Mouse (Mus musculus) A20 (cell line): ENCODE measurements around the gene Olfr25.

Source experiments
- DNase-seq: peaks from one replicate; pipeline ENCODE4 v3.0.0-alpha.2; 2011; ENCODE audit warnings: low read depth, low spot score

Gene Olfr25

DNA sequence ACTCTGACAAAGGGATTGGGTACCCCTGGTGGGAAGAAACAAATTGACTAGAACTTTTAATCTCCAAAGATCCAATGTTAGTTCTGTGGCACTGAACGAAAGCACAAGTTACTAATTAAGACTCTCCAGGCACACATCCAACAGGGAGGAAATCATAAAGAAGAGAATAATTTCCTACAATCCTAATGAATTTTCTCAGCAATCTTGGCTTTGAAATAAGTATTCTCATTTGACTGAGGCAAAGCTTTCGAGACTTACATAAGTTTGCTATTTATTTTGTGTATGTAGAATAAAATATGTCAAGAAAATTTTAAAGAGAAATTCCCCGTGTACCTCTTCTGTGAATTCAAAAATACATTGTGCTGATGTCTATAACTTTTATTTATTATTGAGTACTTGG, at the start of gene Olfr25:
Gene Olfr25 (plus strand): TSS at position 301 of the 400 bp plus-strand sequence.
- DNase-seq, result no peak

DNA sequence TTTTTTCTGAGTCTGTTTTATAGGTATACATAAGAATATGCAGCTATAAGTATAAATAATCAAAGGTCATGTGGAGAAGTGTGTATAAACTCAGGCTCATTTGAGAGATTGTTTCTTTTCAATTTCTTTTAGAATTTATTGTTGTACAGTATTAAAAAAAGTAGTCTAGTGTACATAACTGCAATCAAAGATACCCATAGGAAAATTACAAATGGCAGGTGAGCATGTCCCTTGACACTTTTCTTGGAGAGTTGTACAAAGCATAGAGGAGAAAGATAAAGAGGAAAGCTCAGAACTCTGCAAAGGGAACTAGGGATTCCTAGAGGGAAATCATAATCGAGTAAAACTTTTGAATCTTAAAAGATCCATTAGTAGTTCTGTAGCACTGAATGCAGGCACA, 38.1 kb upstream of the Olfr25 start, which contains the start of gene Olfr896-ps1:
Gene Olfr896-ps1 (plus strand): TSS at position 301 of the 400 bp plus-strand sequence.
- no peak for DNase-seq

GRCm38 (mm10) chr9:38348111-38348510, 19.3 kb downstream of the Olfr25 start, which contains the start of gene Olfr898:
TSS of gene Olfr898 (plus strand) at chr9:38348411.
- no peak for DNase-seq

GRCm38 (mm10) chr9:38366596-38366995, 37.7 kb downstream of the Olfr25 start, which contains the start of gene Olfr250:
TSS of gene Olfr250 (plus strand) at chr9:38366896.
- DNase-seq, result no peak

DNA sequence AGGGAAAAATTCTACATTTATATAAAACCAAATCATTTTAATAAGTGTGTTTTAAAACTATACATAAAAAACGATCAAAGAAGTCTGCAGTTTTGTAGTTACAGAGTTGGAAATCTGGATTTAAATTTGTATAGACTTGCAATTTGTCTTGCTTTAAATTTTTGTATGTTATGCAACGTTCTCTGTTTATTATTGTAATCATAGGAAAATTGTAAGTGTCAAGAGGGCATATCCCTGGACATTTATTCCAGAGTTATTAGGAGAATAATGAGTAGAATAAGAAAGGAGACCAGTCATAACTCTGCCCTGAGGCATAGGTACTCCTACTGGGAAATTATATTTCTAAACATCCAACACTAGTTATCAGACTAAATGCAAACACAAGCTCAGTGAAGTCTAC, 47.9 kb downstream of the Olfr25 start, which contains the start of gene Olfr251:
Gene Olfr251 (plus strand): TSS at position 301 of the 400 bp plus-strand sequence.
- DNase-seq, result no peak
